Mouse (Mus musculus) testis, adult 2 months (tissue): ENCODE results near the gene Haghl.
A peak's percentile ranks its signal among the peaks of the same experiment; 100 is the strongest.

Experiments used
- CTCF ChIP-seq: fragments of 200-500 bp; IDR thresholded peaks from 2 replicates; pipeline ENCODE4 v1.5.1; 2012; ENCODE audit warnings: low read depth, mild to moderate bottlenecking, inconsistent platforms, low read length, moderate library complexity; ENCODE audit not compliant: control insufficient read depth, insufficient read depth, insufficient replicate concordance
- POLR2A ChIP-seq: fragments of 200-500 bp; IDR thresholded peaks from 2 replicates; pipeline ENCODE4 v1.6.1; 2012; ENCODE audit warnings: low read depth, mild to moderate bottlenecking, inconsistent platforms, low read length, moderate library complexity; ENCODE audit not compliant: control insufficient read depth

- TF ChIP-seq POLR2A (no peak), CTCF (peak; percentile 56; the same call in 1 of the 2 replicates)
These were observed 28.0 kb upstream of the Haghl start for GRCm38 (mm10) chr17:25813471-25813870.
